Mouse (Mus musculus): ENCODE measurements around the gene Cd81.
A peak's percentile ranks its signal among the peaks of the same experiment; 100 is the strongest.

DNA sequence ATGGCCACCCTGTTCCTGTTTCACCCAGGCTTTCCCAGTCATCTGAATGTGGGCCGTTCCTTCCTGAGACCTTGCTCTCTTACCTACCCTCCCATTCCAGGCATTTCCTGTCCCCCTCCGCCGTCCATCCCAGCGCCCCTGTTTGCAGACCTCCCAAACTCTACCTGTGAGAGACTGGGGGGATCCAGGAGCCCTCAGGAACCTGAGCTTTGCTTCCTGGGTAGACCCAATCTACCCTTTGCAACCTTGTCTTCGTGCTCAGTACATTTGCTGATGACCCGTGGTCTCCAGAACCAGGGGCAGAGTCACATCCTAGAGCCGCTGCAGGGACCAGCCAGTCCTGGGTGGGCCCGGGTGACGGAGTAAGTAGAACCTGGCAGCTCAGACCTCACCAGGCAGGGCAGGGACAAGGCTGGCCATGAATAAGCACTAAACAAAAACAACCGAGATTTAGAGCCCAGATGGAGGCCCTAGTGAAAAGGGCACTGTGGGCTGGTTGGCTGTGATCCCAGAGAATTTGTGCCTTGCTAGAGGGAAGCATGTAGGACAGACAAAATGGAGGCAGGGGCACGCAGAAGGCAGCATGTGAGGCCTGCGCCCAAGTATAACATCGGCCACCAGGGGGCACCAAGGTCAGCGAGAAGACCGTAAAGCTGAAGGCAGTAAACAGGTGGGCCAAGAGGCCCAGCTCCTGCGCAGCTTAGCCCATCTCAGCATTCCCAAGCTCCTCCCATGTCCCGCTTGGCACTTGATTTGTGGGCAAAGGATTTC is 44.8 kb upstream of the Cd81 start:
- TF ChIP-seq CTCF (IDR thresholded peaks at IDR 0.05; ENCODE audit: extremely low read depth, insufficient read depth, low read length), result peak; percentile 72
- TF ChIP-seq POLR2A (IDR thresholded peaks at IDR 0.05; ENCODE audit: extremely low read depth, insufficient read depth, low read length), result no peak

Measured in cortical plate, adult 2 months (tissue).